Mouse (Mus musculus) cortical plate, adult 2 months (tissue): Measurements from ENCODE around the gene Rad54l.

Experiments used
- CTCF ChIP-seq: fragments of 200-500 bp; IDR thresholded peaks from 2 replicates; pipeline ENCODE4 v1.5.1; 2011; ENCODE audit warnings: mild to moderate bottlenecking, control low read depth, low read length; ENCODE audit not compliant: insufficient read depth; ENCODE audit errors: extremely low read depth
- POLR2A ChIP-seq: fragments of 200-500 bp; IDR thresholded peaks from 2 replicates; pipeline ENCODE4 v1.6.1; 2011; ENCODE audit warnings: mild to moderate bottlenecking, low read length, control low read depth; ENCODE audit not compliant: insufficient read depth; ENCODE audit errors: extremely low read depth

DNA sequence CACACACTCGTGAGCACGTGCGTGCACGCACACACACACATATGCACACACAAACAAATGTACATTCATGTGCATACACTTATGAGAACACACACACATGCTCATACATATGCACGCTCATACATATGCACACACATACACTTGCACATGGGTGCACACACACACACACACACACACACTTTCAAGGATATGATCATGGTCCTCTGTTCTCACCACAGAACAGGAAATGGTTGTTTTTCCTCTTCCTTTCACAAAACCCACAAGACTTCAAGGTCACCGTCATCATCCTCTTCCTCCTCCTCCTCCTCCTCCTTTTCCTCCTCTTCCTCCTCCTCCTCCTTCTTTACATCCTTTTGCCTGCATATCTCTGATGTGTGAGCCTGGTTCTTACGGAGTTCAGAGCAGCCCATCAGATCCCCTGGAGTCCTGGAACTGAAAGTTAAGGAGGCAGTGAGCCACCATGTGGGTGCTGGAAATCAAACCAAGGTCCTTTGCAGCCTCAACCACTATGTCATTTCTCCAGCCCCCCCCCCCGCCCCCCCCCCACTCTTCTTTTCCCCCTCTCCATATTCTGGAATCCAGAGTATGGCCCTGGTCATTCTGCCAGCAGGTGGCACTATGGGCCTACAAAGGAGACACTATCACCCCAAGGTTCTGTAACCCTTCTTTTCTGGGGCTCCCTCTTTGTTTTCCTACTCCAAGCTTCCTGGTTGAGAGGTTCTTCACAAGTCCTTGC lies 45.3 kb upstream of the Rad54l start:
- TF ChIP-seq CTCF (peak; percentile 77), POLR2A (no peak)
